Mouse (Mus musculus) gastrocnemius, postnatal 25 days (tissue): ENCODE measurements around the gene Olfr996. TPM values are rescaled to one million over a fixed set of nuclear protein-coding genes. Genes with fewer than 3 reads are reported as not detected.
"Not testable (repeated sequence)": the region's sequence is repeated elsewhere in the genome, so short reads cannot be mapped to it uniquely, and the experiment has no call there.

Source experiments
- DNase-seq: peaks from one replicate; pipeline ENCODE4 v3.0.0; 2022
- long read RNA-seq, 2 experiments: library from polyadenylated mRNA; stranded (forward); transcript quantifications; one replicate each; pipeline ENCODE4 v2.0.0; 2021
- total RNA-seq, 2 experiments: library from RNA; stranded (reverse); gene quantifications; 1 replicate in 1 of 2; 2 replicates in 1 of 2; pipeline ENCODE4 v1.2.3; 2021

The Olfr996 gene
- not detected for total RNA-seq
- long read RNA-seq, experiment 1 = 0 reads
- long read RNA-seq, experiment 2 = 0 reads

- DNase-seq = no peak
These were observed at the start of gene Olfr996 for GRCm38 (mm10) chr2:85578915-85579314. Gene Olfr996 (plus strand): TSS chr2:85579215.

DNA sequence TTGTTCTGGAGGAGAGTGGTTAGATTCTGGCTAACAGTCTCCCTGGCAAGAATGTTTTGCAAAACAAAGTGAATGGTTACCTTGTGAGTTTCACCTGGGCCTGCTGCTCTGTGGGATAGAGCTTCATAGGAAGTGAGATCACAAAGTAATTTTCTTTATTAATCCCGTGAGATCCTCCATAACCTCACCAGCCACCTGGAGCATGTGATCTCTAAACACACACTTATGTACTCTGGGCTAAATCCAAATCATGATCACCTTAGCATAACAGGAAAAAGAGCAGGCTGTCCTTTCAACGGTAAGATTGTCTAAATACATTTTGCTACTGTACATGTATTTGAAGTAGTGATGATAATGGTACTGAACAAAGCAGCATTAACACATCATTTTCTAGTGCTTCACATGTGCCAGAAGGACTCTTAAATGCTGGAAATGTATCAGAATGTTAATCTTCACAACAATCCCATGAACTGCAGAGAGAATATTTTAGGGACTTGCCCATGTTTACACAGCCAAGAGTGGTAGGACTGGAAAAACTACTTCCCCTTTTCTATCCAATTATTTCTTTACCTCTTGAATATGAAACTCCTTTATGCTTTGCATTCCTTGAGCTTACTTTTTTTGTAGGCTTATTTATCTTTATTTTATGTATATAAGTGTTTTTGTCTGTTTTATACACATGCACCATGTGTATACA, 46.8 kb upstream of the Olfr996 start:
- DNase-seq = no peak

GRCm38 (mm10) chr2:85533934-85534333, 45.1 kb upstream of the Olfr996 start:
- DNase-seq = no peak

- DNase-seq = no peak
These were observed 24.2 kb upstream of the Olfr996 start for GRCm38 (mm10) chr2:85554806-85555205.

- DNase-seq = no peak
These were observed 18.8 kb upstream of the Olfr996 start for GRCm38 (mm10) chr2:85560226-85560625.

GRCm38 (mm10) chr2:85561187-85561586, 17.8 kb upstream of the Olfr996 start:
- DNase-seq = no peak

DNA sequence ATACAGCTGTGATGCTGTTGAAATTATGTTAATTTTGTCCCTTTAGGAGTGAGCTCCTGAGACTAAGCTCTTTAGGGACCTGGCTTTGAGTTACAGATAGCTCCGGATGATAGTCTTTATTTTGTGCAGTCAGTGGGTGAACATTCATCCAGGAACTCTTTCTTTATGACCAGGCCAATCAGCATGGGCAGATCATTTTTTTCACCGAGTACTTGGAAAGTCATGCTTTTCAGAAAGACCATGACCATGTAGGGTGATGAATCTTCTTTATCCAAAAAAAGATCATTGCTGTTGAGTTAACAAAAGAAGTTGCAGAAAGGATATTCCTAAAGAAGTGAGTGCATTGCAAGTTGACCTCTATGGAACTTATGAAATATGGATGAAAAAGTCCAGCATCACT, 9.6 kb downstream of the Olfr996 start, which contains the start of gene Olfr998:
Gene Olfr998, plus strand, starts transcription at position 301 of the 400 bp plus-strand sequence.
- DNase-seq = not testable (repeated sequence)

DNA sequence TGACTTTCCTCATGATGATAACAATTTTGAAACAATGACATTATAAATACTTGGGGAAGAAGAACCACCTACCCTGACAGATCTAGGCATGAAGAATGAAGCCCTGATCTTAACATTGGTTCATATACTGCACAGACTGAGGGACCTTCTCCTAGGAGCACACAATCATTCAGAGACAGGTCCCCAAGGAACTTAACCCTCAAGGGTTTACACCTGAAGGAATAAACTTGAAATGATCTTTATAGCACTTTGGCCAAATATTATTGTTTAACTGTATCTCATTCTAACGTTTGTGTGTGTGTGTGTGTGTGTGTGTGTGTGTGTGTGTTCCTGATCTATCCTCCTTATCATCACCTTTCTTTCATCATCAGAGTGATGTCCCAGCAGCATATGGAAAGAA, 32.8 kb downstream of the Olfr996 start, which contains the start of gene Olfr1000:
Gene Olfr1000, minus strand, starts transcription at position 101 of the 400 bp plus-strand sequence.
- no peak for DNase-seq

Other genes starting within 250 kb of the Olfr996 start
- not detected for gene Olfr987, start 239.9 kb upstream of the Olfr996 start, total RNA-seq
- gene Olfr988, start 216.0 kb upstream of the Olfr996 start, total RNA-seq = not detected
- gene Olfr992, start 169.7 kb upstream of the Olfr996 start, total RNA-seq = not detected
- not detected for gene Olfr993, start 164.3 kb upstream of the Olfr996 start, total RNA-seq
- not detected for gene Olfr994, start 142.8 kb upstream of the Olfr996 start, total RNA-seq
- not detected for gene Olfr995, start 135.6 kb upstream of the Olfr996 start, total RNA-seq
- not detected for gene 4833423E24Rik, start 60.2 kb upstream of the Olfr996 start, total RNA-seq
- gene Olfr998, start 9.7 kb downstream of the Olfr996 start, total RNA-seq = not detected
- not detected for gene Olfr1000, start 32.7 kb downstream of the Olfr996 start, total RNA-seq
- gene Olfr1002, start 71.5 kb downstream of the Olfr996 start, total RNA-seq = not detected
- not detected for gene Olfr154, start 85.2 kb downstream of the Olfr996 start, total RNA-seq
- not detected for gene Olfr1006, start 99.6 kb downstream of the Olfr996 start, total RNA-seq
- gene Olfr1008, start 110.2 kb downstream of the Olfr996 start, total RNA-seq = not detected
- gene Olfr1009, start 136.2 kb downstream of the Olfr996 start, total RNA-seq = not detected
- gene Olfr1012, start 183.6 kb downstream of the Olfr996 start, total RNA-seq = not detected
- not detected for gene Olfr1013, start 187.9 kb downstream of the Olfr996 start, total RNA-seq
- not detected for gene Olfr1014, start 193.5 kb downstream of the Olfr996 start, total RNA-seq
- gene Olfr1015, start 202.8 kb downstream of the Olfr996 start, total RNA-seq = not detected
- gene Olfr1016, start 223.3 kb downstream of the Olfr996 start, total RNA-seq = not detected
- not detected for gene Olfr1018, start 239.3 kb downstream of the Olfr996 start, total RNA-seq